In genomic region chr1:74172722-74173121, GRCm38 (mm10) we compare ENCODE assay signal across 29 mouse cellular contexts. TPM values are rescaled to one million over a fixed set of nuclear protein-coding genes. Genes with fewer than 3 reads are reported as not detected.
"Had no signal": no experiment of that assay in that cellular context is flagged by ENCODE, and none has a peak within 500 bp of the region (broad histone marks: within the 10 kb centered on the region; RNA-seq: fewer than 3 reads in every experiment).

No protein-coding gene starts in this region.

- DNase-seq: kidney, adult 18-20 months; kidney, postnatal 25 days; layer of hippocampus, postnatal 36 days; liver, embryonic 13.5 days; lung, embryonic 14.5 days; midbrain, embryonic 14.5 days; thymus, adult 18-20 months; thymus, postnatal 14 days had no signal

- H3K9ac ChIP-seq: liver, embryonic 13.5 days; lung, embryonic 14.5 days had no signal

- H3K27me3 ChIP-seq: liver, embryonic 13.5 days had no signal

- H3K4me1 ChIP-seq: midbrain, embryonic 10.5 days had no signal

- H3K4me2 ChIP-seq: liver, embryonic 13.5 days; lung, embryonic 14.5 days had no signal

- H3K4me3 ChIP-seq: layer of hippocampus, adult 2 months; left cerebral cortex, adult 2 months; liver, embryonic 13.5 days; midbrain, embryonic 10.5 days had no signal

- H3K36me3 ChIP-seq: liver, embryonic 13.5 days; midbrain, embryonic 10.5 days had no signal

- H3K27ac ChIP-seq: kidney, postnatal 0 days; layer of hippocampus, adult 2 months; left cerebral cortex, adult 2 months; liver, embryonic 13.5 days; macrophage; midbrain, embryonic 10.5 days had no signal

- H3K9me3 ChIP-seq: liver, embryonic 13.5 days; midbrain, embryonic 10.5 days had no signal

- ATAC-seq: intestine, embryonic 16.5 days; lung, postnatal 0 days had no signal

RNA-seq across cellular contexts. Expression of gene Cxcr2, which starts 18.9 kb away (rescaled TPM):
- total RNA-seq: layer of hippocampus, adult 2 months; left cerebral cortex, adult 2 months; left cerebral cortex, postnatal 10 days had no signal
- polyA plus RNA-seq: kidney, embryonic 14.5 days; midbrain, embryonic 14.5 days; testis, adult 2 months had no signal

RNA-seq across cellular contexts. Expression of gene Cxcr1, which starts 21.7 kb away (rescaled TPM):
- total RNA-seq: layer of hippocampus, adult 2 months; layer of hippocampus, postnatal 10 days; layer of hippocampus, postnatal 36 days; left cerebral cortex, adult 2 months; left cerebral cortex, postnatal 10 days; left cerebral cortex, postnatal 36 days; midbrain, postnatal 0 days had no signal
- polyA plus RNA-seq: intestine, embryonic 16.5 days; kidney, embryonic 14.5 days; kidney, postnatal 0 days; large intestine, adult 2 months; limb, embryonic 11.5 days; limb, embryonic 14.5 days; liver, embryonic 13.5 days; lung, embryonic 14.5 days; lung, postnatal 0 days; macrophage; midbrain, embryonic 10.5 days; midbrain, embryonic 14.5 days; midbrain, postnatal 0 days; neural tube, embryonic 11.5 days; neural tube, embryonic 14.5 days; small intestine, adult 2 months; stomach, embryonic 16.5 days; testis, adult 2 months had no signal

RNA-seq across cellular contexts. Expression of gene Rufy4, which starts 47.4 kb away (rescaled TPM):
- total RNA-seq: layer of hippocampus, postnatal 36 days; left cerebral cortex, postnatal 36 days; midbrain, postnatal 0 days had no signal
- polyA plus RNA-seq: kidney, embryonic 14.5 days; liver, embryonic 16.5 days; macrophage; small intestine, adult 2 months had no signal
